Mouse (Mus musculus): ENCODE data around the gene Pcbp4. TPM values are rescaled to one million over a fixed set of nuclear protein-coding genes. Genes with fewer than 3 reads are reported as not detected.

Pcbp4 gene
- polyA plus RNA-seq, 1 experiment from 2014 or later: 300 TPM

GRCm38 (mm10) chr9:106450661-106451060, 2.4 kb upstream of the Pcbp4 start:
- no peak overlapping the region for H3K4me2 ChIP-seq (ENCODE audit: low read depth, low read length, severe bottlenecking)
- no peak for DNase-seq (ENCODE audit: low spot score)

DNA sequence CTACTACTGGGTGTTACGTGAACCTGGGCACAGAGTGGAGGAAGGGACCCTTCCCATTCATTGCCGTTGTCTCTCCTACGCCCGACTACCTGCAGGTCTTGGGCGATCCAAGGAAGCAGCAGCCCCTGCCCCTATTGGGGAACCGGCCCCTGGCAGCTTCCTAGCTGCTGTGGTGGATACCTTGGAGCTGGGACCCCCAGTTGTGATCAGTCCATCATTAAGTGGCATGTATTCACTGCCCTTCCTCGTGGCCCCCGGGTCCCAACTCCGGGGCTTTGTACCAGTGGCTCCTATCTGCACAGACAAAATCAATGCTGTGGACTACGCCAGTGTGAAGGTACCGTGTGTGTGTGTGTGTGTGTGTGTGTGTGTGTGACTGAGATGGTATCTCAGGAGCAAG, 1.8 kb upstream of the Pcbp4 start:
- ATAC-seq (replicated peaks; ENCODE audit: low FRiP score): no peak
- Histone ChIP-seq H3K9me3 (ENCODE audit: control insufficient read depth, low read length) (no peaks in the 10 kb centered on the region), H3K27ac (ENCODE audit: low read depth, low read length) (no peak overlapping the region), H3K9ac (ENCODE audit: low read length) (no peak overlapping the region), H3K4me1 (replicated peaks; ENCODE audit: control insufficient read depth, insufficient read depth, low read length) (peaks cover 38% of the 10 kb centered on the region), H3K36me3 (ENCODE audit: control insufficient read depth, insufficient read depth, low read length) (no peaks in the 10 kb centered on the region), H3K4me3 (ENCODE audit: low read depth, low read length) (no peak overlapping the region), H3K4me2 (ENCODE audit: low read depth, low read length, severe bottlenecking) (no peak overlapping the region), H3K27me3 (ENCODE audit: control insufficient read depth, insufficient read depth, low read length) (no peaks in the 10 kb centered on the region)
- no peak for DNase-seq (ENCODE audit: low spot score)
- 74% methylated on average over 11 of the region's 11 CpGs for WGBS

More at GRCm38 (mm10) chr9:106450661-106451060, 2.4 kb upstream of the Pcbp4 start:
- Histone ChIP-seq H3K9ac (ENCODE audit: low read length) (no peak overlapping the region), H3K27me3 (ENCODE audit: control insufficient read depth, insufficient read depth, low read length) (no peaks in the 10 kb centered on the region), H3K4me1 (replicated peaks; ENCODE audit: control insufficient read depth, insufficient read depth, low read length) (peaks cover 31% of the 10 kb centered on the region), H3K4me3 (ENCODE audit: low read depth, low read length) (no peak overlapping the region), H3K36me3 (ENCODE audit: control insufficient read depth, insufficient read depth, low read length) (no peaks in the 10 kb centered on the region), H3K9me3 (ENCODE audit: control insufficient read depth, low read length) (no peaks in the 10 kb centered on the region), H3K27ac (ENCODE audit: low read depth, low read length) (no peak overlapping the region)
- ATAC-seq (replicated peaks; ENCODE audit: low FRiP score): no peak
- 23% methylated on average over 9 of the region's 9 CpGs for WGBS

DNA sequence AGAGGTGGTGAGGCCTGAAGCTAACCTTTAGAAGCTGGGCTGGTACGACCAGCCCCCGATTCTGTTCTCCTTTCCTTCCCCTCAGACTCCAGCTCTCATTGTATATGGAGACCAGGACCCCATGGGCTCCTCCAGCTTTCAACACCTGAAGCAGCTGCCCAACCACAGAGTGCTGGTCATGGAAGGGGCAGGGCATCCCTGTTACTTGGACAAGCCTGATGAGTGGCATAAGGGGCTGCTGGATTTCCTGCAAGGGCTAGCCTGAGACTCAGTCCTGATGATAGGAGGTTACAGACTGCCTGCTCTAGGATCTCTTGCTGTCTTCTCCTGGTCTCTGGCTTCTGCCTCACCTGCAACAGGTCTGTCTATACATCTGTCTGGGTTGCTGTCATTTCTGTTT, 1.2 kb upstream of the Pcbp4 start:
- H3K4me2 ChIP-seq (ENCODE audit: low read depth, low read length, severe bottlenecking): peak overlapping the region; percentile 73; the same call in 1 of the 2 replicates
- ATAC-seq (replicated peaks; ENCODE audit: low FRiP score): no peak
- peak overlapping the region; percentile 24; the same call in 1 of the 2 replicates for H3K9ac ChIP-seq (ENCODE audit: low read length)
- no peaks in the 10 kb centered on the region for H3K36me3 ChIP-seq (ENCODE audit: control insufficient read depth, insufficient read depth, low read length)
- 58% methylated on average over 2 of the region's 2 CpGs for WGBS
- H3K9me3 ChIP-seq (ENCODE audit: control insufficient read depth, low read length): no peaks in the 10 kb centered on the region
- DNase-seq (ENCODE audit: low spot score): no peak
- H3K4me1 ChIP-seq (replicated peaks; ENCODE audit: control insufficient read depth, insufficient read depth, low read length): peaks cover 41% of the 10 kb centered on the region
- H3K27ac ChIP-seq (ENCODE audit: low read depth, low read length): no peak overlapping the region
- H3K27me3 ChIP-seq (ENCODE audit: control insufficient read depth, insufficient read depth, low read length): no peaks in the 10 kb centered on the region
- H3K4me3 ChIP-seq (ENCODE audit: low read depth, low read length): no peak overlapping the region; the same call in 1 of the 2 replicates

- Histone ChIP-seq H3K27me3 (ENCODE audit: control insufficient read depth, insufficient read depth, low read length) (no peaks in the 10 kb centered on the region), H3K9me3 (ENCODE audit: control insufficient read depth, low read length) (no peaks in the 10 kb centered on the region), H3K36me3 (ENCODE audit: control insufficient read depth, insufficient read depth, low read length) (no peaks in the 10 kb centered on the region), H3K4me3 (ENCODE audit: low read depth, low read length) (peak overlapping the region; percentile 85), H3K4me1 (replicated peaks; ENCODE audit: control insufficient read depth, insufficient read depth, low read length) (peaks cover 46% of the 10 kb centered on the region), H3K4me2 (ENCODE audit: low read depth, low read length, severe bottlenecking) (peak overlapping the region; percentile 73), H3K9ac (ENCODE audit: low read length) (peak overlapping the region; percentile 98), H3K27ac (ENCODE audit: low read depth, low read length) (peak overlapping the region; percentile 89)
- ATAC-seq (replicated peaks; ENCODE audit: low FRiP score) (no peak), DNase-seq (ENCODE audit: low spot score) (no peak)
- 20% methylated on average over 6 of the region's 6 CpGs for WGBS
These were observed 740 bp upstream of the Pcbp4 start for GRCm38 (mm10) chr9:106452351-106452750.

GRCm38 (mm10) chr9:106452821-106453220, 270 bp upstream of the Pcbp4 start:
- DNase-seq (ENCODE audit: low spot score): peak; percentile 87
- Histone ChIP-seq H3K36me3 (ENCODE audit: control insufficient read depth, insufficient read depth, low read length) (no peaks in the 10 kb centered on the region), H3K9ac (ENCODE audit: low read length) (peak overlapping the region; percentile 98), H3K9me3 (ENCODE audit: control insufficient read depth, low read length) (no peaks in the 10 kb centered on the region), H3K4me3 (ENCODE audit: low read depth, low read length) (peak overlapping the region; percentile 85), H3K27me3 (ENCODE audit: control insufficient read depth, insufficient read depth, low read length) (no peaks in the 10 kb centered on the region), H3K4me2 (ENCODE audit: low read depth, low read length, severe bottlenecking) (peak overlapping the region; percentile 73), H3K4me1 (replicated peaks; ENCODE audit: control insufficient read depth, insufficient read depth, low read length) (peaks cover 49% of the 10 kb centered on the region), H3K27ac (ENCODE audit: low read depth, low read length) (peak overlapping the region; percentile 89)
- peak; percentile 9 for ATAC-seq (replicated peaks; ENCODE audit: low FRiP score)
- 1% methylated on average over 6 of the region's 7 CpGs for WGBS

- H3K9me3 ChIP-seq (ENCODE audit: control insufficient read depth, low read length): no peaks in the 10 kb centered on the region
- H3K36me3 ChIP-seq (ENCODE audit: control insufficient read depth, insufficient read depth, low read length): no peaks in the 10 kb centered on the region
- H3K27me3 ChIP-seq (ENCODE audit: control insufficient read depth, insufficient read depth, low read length): no peaks in the 10 kb centered on the region
- peak overlapping the region; percentile 89 for H3K27ac ChIP-seq (ENCODE audit: low read depth, low read length)
- DNase-seq (ENCODE audit: low spot score): no peak
- WGBS: under 1% methylated on average over 15 of the region's 20 CpGs
- peak; percentile 9 for ATAC-seq (replicated peaks; ENCODE audit: low FRiP score)
- H3K9ac ChIP-seq (ENCODE audit: low read length): peak overlapping the region; percentile 98
- H3K4me1 ChIP-seq (replicated peaks; ENCODE audit: control insufficient read depth, insufficient read depth, low read length): peaks cover 48% of the 10 kb centered on the region
- peak overlapping the region; percentile 85 for H3K4me3 ChIP-seq (ENCODE audit: low read depth, low read length)
- peak overlapping the region; percentile 73 for H3K4me2 ChIP-seq (ENCODE audit: low read depth, low read length, severe bottlenecking)
These were observed 1.1 kb downstream of the Pcbp4 start for GRCm38 (mm10) chr9:106454071-106454761.

- H3K4me1 ChIP-seq (replicated peaks; ENCODE audit: control insufficient read depth, insufficient read depth, low read length): peaks cover 50% of the 10 kb centered on the region
- peak; percentile 26 for ATAC-seq (replicated peaks; ENCODE audit: low FRiP score)
These were observed 2.0 kb downstream of the Pcbp4 start for GRCm38 (mm10) chr9:106454888-106455681.

GRCm38 (mm10) chr9:106456325-106457162, 3.5 kb downstream of the Pcbp4 start:
- peak overlapping the region; percentile 85 for H3K4me3 ChIP-seq (ENCODE audit: low read depth, low read length)
- H3K9me3 ChIP-seq (ENCODE audit: control insufficient read depth, low read length): no peaks in the 10 kb centered on the region
- peaks cover 48% of the 10 kb centered on the region for H3K4me1 ChIP-seq (replicated peaks; ENCODE audit: control insufficient read depth, insufficient read depth, low read length)
- DNase-seq (ENCODE audit: low spot score): peak; percentile 79
- no peak for ATAC-seq (replicated peaks; ENCODE audit: low FRiP score)
- peak overlapping the region; percentile 98 for H3K9ac ChIP-seq (ENCODE audit: low read length)
- peak overlapping the region; percentile 89 for H3K27ac ChIP-seq (ENCODE audit: low read depth, low read length)
- WGBS: 30% methylated on average over 15 of the region's 15 CpGs
- H3K4me2 ChIP-seq (ENCODE audit: low read depth, low read length, severe bottlenecking): peak overlapping the region; percentile 73
- no peaks in the 10 kb centered on the region for H3K27me3 ChIP-seq (ENCODE audit: control insufficient read depth, insufficient read depth, low read length)
- H3K36me3 ChIP-seq (ENCODE audit: control insufficient read depth, insufficient read depth, low read length): peaks cover 9% of the 10 kb centered on the region

More at GRCm38 (mm10) chr9:106454888-106455681, 2.0 kb downstream of the Pcbp4 start:
- Histone ChIP-seq H3K36me3 (ENCODE audit: control insufficient read depth, insufficient read depth, low read length) (no peaks in the 10 kb centered on the region; the same call in 1 of the 2 replicates), H3K27ac (ENCODE audit: low read depth, low read length) (peak overlapping the region; percentile 89), H3K9ac (ENCODE audit: low read length) (peak overlapping the region; percentile 98), H3K27me3 (ENCODE audit: control insufficient read depth, insufficient read depth, low read length) (no peaks in the 10 kb centered on the region), H3K4me2 (ENCODE audit: low read depth, low read length, severe bottlenecking) (peak overlapping the region; percentile 73), H3K4me3 (ENCODE audit: low read depth, low read length) (peak overlapping the region; percentile 85), H3K9me3 (ENCODE audit: control insufficient read depth, low read length) (no peaks in the 10 kb centered on the region)
- under 1% methylated on average over 17 of the region's 17 CpGs for WGBS
- DNase-seq (ENCODE audit: low spot score): peak; percentile 77

Data from forebrain, embryonic 11.5 days (tissue).